In genomic region chr1:72183554-72183953, GRCm38 (mm10) we compare ENCODE assay signal across 8 mouse cellular contexts. TPM values are rescaled to one million over a fixed set of nuclear protein-coding genes. Genes with fewer than 3 reads are reported as not detected.
DNase-seq lines count a peak whose midpoint lies in the region; ATAC-seq and TF ChIP-seq lines count a peak whose summit lies in the region.
"Had no signal": no experiment of that assay in that cellular context is flagged by ENCODE, and none has a peak within 500 bp of the region (broad histone marks: within the 10 kb centered on the region; RNA-seq: fewer than 3 reads in every experiment).

No protein-coding gene starts in this region.

- TF ChIP-seq EP300 in liver, postnatal 0 days (IDR thresholded peaks at IDR 0.05; ENCODE audit: low read depth), result no peak

- H3K4me3 ChIP-seq in testis, adult 2 months (ENCODE audit: control insufficient read depth, low read depth, low read length), result peak overlapping the region; percentile 5
- H3K4me3 ChIP-seq in hindbrain, embryonic 12.5 days, result peak overlapping the region; percentile 8; the same call in 1 of the 2 replicates
- no peak overlapping the region for H3K4me3 ChIP-seq in liver, postnatal 0 days (ENCODE audit: low read depth, low read length)
- H3K4me3 ChIP-seq in thymus, adult 2 months (ENCODE audit: control insufficient read depth, insufficient read depth, low read length), result no peak overlapping the region
- H3K4me3 ChIP-seq: megakaryocyte, embryonic 14.5 days had no signal

- no peaks in the 10 kb centered on the region for H3K27me3 ChIP-seq in testis, adult 2 months (ENCODE audit: control insufficient read depth, insufficient read depth, low read length)
- no peaks in the 10 kb centered on the region for H3K27me3 ChIP-seq in hindbrain, embryonic 12.5 days
- no peaks in the 10 kb centered on the region for H3K27me3 ChIP-seq in liver, postnatal 0 days (ENCODE audit: insufficient read depth, low read length)
- no peaks in the 10 kb centered on the region for H3K27me3 ChIP-seq in thymus, adult 2 months (ENCODE audit: control insufficient read depth, insufficient read depth, low read length)
- H3K27me3 ChIP-seq: megakaryocyte, embryonic 14.5 days had no signal

- WGBS in hindbrain, embryonic 12.5 days, result 60% methylated on average over 6 of the region's 6 CpGs
- WGBS in liver, postnatal 0 days (ENCODE audit: insufficient replicate concordance), result 56% methylated on average over 6 of the region's 6 CpGs
- WGBS in thymus, adult 2 months, result 82% methylated on average over 6 of the region's 6 CpGs

- H3K9me3 ChIP-seq in hindbrain, embryonic 12.5 days (replicated peaks), result no peaks in the 10 kb centered on the region
- H3K9me3 ChIP-seq in liver, postnatal 0 days (ENCODE audit: low read length), result no peaks in the 10 kb centered on the region
- H3K9me3 ChIP-seq: megakaryocyte, embryonic 14.5 days had no signal

- no peak overlapping the region for H3K27ac ChIP-seq in testis, adult 2 months (ENCODE audit: control insufficient read depth, insufficient read depth, low read depth, low read length)
- H3K27ac ChIP-seq in hindbrain, embryonic 12.5 days, result peak overlapping the region; percentile 36; the same call in 1 of the 2 replicates
- no peak overlapping the region; the same call in 1 of the 2 replicates for H3K27ac ChIP-seq in liver, postnatal 0 days (ENCODE audit: low read depth)
- H3K27ac ChIP-seq in thymus, adult 2 months (ENCODE audit: control insufficient read depth, insufficient read depth, low read length), result no peak overlapping the region

- no peaks in the 10 kb centered on the region for H3K36me3 ChIP-seq in testis, adult 2 months (ENCODE audit: control insufficient read depth, insufficient read depth, low read length)
- H3K36me3 ChIP-seq in hindbrain, embryonic 12.5 days, result no peaks in the 10 kb centered on the region
- no peaks in the 10 kb centered on the region for H3K36me3 ChIP-seq in liver, postnatal 0 days (replicated peaks; ENCODE audit: insufficient read depth, low read length)
- H3K36me3 ChIP-seq in thymus, adult 2 months (ENCODE audit: control insufficient read depth, insufficient read depth, low read length), result no peaks in the 10 kb centered on the region

- no peak overlapping the region for H3K9ac ChIP-seq in hindbrain, embryonic 12.5 days
- no peak overlapping the region for H3K9ac ChIP-seq in liver, postnatal 0 days (replicated peaks)

- H3K4me1 ChIP-seq in testis, adult 2 months (ENCODE audit: control insufficient read depth, insufficient read depth, low read length), result no peaks in the 10 kb centered on the region
- H3K4me1 ChIP-seq in hindbrain, embryonic 12.5 days, result peaks cover 19% of the 10 kb centered on the region
- H3K4me1 ChIP-seq in liver, postnatal 0 days (ENCODE audit: insufficient read depth), result no peaks in the 10 kb centered on the region
- no peaks in the 10 kb centered on the region for H3K4me1 ChIP-seq in thymus, adult 2 months (replicated peaks; ENCODE audit: control insufficient read depth, insufficient read depth, low read length)
- H3K4me1 ChIP-seq: megakaryocyte, embryonic 14.5 days had no signal

- H3K4me2 ChIP-seq in hindbrain, embryonic 12.5 days (replicated peaks), result peak overlapping the region; percentile 49
- no peak overlapping the region for H3K4me2 ChIP-seq in liver, postnatal 0 days (ENCODE audit: low read depth, low read length)

- no peak for TF ChIP-seq POLR2A in testis, adult 2 months (IDR thresholded peaks at IDR 0.05; ENCODE audit: control insufficient read depth, low read depth, low read length)
- no peak for TF ChIP-seq POLR2A in thymus, adult 2 months (IDR thresholded peaks at IDR 0.05; ENCODE audit: control insufficient read depth, extremely low read depth, insufficient read depth, low read length, poor library complexity)

- peak; percentile 27; the same call in 1 of the 2 replicates for ATAC-seq in hindbrain, embryonic 12.5 days (ENCODE audit: low FRiP score)
- peak; percentile 15; the same call in 1 of the 2 replicates for ATAC-seq in liver, postnatal 0 days

- DNase-seq in testis, postnatal 10 days (ENCODE audit: low spot score), result no peak
- DNase-seq in liver, postnatal 0 days, result no peak
- no peak for DNase-seq in thymus, adult 2 months
- DNase-seq in left cerebral cortex, adult 9 months (ENCODE audit: low spot score in 2 of 2), result no peak
- DNase-seq in adrenal gland, adult 18-20 months (ENCODE audit: low spot score in 2 of 2), result no peak

- TF ChIP-seq CTCF in testis, adult 2 months (IDR thresholded peaks at IDR 0.05; ENCODE audit: control insufficient read depth, insufficient read depth, insufficient replicate concordance, low read depth, low read length), result no peak
- no peak for TF ChIP-seq CTCF in liver, postnatal 0 days (IDR thresholded peaks at IDR 0.05; ENCODE audit: low read depth)
- no peak for TF ChIP-seq CTCF in thymus, adult 2 months (IDR thresholded peaks at IDR 0.05; ENCODE audit: borderline replicate concordance, control insufficient read depth, extremely low read depth, insufficient read depth, low read length, poor library complexity)

RNA-seq across cellular contexts. Expression of gene Mreg, which starts 28.6 kb away (rescaled TPM):
- 7.4 and 8.1 TPM in 2 replicates for polyA plus RNA-seq in testis, adult 2 months (2012; rRNA removed)
- polyA plus RNA-seq in hindbrain, embryonic 12.5 days (2016; fragmentation: Nextera tagmentation; extraction: Ambion mirVana), result 11.9 and 12.9 TPM in 2 replicates
- polyA plus RNA-seq in liver, postnatal 0 days (2015; fragmentation: Nextera tagmentation; extraction: Ambion mirVana), result 10.0 and 10.5 TPM in 2 replicates
- 20.6 and 28.0 TPM in 2 replicates for polyA plus RNA-seq in thymus, adult 2 months (2012; rRNA removed)
- total RNA-seq in adrenal gland, adult 18-20 months (2021), result 1 to 10 TPM; 2.2 to 2.3 TPM

Comparison
In these comparisons a context has a peak if more than half of its experiments do, and no peak if none do; other contexts are left out.
1. H3K4me3 ChIP-seq: peak in testis, adult 2 months (single experiment) and hindbrain, embryonic 12.5 days (single experiment); none in liver, postnatal 0 days (single experiment) and thymus, adult 2 months (single experiment).